Mouse (Mus musculus): ENCODE results near the gene Tmem184b.

Tmem184b gene

DNA sequence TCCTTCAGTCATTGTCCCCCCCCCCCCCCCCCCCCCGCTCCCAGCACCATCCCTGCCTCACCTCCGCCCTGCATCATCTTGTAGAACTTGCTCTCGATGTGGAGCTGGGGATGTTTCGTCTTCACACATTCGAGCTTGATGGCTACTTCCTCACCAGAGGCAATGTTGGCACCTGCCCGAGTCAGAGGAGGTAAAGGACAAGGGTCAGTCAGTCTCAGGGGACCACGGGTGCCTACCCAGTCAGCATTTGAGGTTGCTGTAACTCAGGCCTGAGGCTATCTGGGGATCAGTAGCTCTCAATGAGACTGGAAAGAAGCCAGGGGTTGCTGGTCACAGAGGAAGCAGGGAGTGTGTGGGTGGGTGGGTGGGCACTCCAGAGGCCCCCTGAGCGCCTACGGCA is 26.6 kb upstream of the Tmem184b start:
- no peak for DNase-seq (ENCODE audit: low read depth)

DNA sequence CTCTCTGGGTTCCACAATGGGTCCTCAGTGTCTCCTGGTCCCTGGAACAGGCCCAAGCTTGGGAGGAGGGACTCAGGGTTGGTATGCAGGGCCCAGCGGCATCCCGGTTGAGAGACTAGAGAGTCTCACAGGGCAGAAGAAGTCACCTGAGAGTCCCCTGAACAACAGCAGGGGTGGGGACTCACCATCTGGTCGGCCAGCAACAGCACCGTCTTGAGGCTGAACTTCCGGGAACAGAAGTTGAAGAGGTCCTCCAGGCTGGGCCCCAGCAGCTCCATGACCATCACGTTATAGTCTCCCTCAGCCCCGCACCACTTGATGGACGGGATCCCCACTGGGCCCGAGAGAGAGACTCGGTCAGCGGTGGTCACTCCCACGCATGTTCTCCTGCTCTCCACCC is 26.2 kb upstream of the Tmem184b start:
- no peak for DNase-seq (ENCODE audit: low read depth)

DNA sequence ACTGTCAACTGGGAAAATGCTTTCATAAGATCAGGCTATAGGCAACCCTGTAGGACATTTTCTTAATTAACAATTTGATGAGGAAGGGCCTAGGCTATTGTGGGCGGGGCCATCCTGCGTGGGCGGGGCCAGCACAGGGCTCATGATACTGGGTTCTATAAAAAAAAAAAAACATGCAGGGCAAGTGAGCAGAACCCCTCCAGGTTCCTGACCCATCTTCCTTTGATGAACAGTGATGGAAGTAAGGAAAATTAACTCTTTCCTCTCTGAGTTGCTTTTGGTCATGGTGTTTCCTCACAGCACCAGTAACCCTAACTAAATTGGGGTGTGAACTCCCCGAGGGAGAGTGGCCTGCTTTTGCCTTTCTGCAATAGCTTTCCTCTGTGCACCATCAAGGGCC is 25.2 kb upstream of the Tmem184b start:
- DNase-seq (ENCODE audit: low read depth), result no peak

DNA sequence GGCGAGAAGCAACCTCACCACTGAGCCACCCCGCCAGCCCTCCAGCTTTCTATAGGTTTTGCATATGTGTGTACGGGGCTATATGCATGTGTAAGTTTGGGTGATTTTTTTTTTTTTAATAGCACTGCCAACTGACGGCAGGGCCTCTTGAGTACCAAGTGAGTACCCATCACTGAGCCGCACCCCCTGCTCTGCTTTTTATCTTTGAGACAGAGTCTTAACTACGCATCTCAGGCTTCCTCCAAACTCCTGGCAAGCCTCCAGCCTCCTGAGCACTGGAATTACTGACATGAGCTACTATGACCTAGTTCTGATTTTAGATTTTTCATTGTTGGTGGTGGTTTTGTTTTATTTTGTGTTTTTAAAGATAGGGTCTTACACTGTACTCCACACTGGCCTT is 24.1 kb upstream of the Tmem184b start:
- DNase-seq (ENCODE audit: low read depth), result no peak

DNA sequence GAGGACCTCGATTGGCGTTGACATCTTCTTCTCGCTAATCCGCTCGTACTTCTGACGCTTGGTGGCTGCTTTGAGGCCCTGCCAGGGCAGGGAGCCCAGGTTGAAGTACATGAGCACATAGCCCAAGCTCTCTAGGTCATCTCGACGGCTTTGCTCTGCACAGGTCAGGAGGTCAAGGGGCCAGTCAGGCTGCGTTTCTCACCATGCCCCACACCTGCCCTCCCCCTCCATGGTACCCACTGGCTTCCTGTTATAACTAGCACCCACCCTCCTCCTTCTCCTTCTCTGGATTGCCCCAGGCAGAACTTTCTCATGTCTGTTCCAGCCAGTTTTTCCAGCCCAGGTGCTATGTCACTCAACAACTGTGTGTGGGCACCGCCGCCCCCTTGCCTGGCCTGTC is 22.1 kb upstream of the Tmem184b start:
- no peak for DNase-seq (ENCODE audit: low read depth)

DNA sequence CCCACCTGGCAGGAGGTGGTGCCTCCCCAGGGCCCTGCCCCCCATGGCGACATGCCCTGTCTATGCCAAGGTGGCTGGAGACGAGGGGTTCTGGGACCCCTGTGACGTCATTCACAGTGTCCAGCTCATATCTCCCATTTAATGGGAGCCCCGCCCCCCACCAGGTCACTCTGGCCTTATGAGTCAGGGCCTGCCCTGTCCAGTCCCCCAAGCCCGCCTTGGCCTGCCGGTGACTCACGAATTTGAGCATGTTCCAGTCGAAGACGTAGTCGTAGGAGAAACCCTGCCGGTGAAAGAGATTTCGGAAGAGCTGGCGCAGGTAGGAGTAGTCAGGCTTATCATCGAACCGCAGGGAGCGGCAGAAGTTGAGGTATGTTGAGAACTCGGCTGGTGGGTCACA is 21.2 kb upstream of the Tmem184b start:
- no peak for DNase-seq (ENCODE audit: low read depth)

DNA sequence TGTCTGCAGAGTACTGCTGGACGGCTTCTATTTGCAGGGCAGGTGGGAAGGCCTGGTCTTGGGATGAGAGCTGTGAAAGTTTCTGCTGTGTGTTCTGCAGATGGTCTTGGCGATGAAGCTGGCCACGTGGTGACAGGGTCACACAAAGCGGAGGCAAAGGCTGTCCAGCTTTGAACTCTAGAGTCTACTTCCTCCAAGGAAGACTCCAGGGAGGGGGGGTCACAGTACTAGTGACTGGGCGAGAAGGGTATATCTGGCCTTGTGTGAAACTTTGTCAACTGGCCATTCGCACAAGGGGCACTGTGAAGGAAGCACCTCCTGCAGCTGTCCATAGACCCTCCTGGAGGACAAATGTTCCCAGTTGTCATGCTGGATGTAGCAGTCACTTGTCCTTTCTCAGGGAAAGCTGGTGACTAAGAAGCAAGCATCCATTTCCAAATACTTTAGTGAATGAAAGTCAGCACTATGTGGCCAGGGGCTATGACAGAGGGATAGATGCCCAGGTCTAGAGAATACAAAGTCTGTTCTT is 19.4 kb upstream of the Tmem184b start:
- no peak for DNase-seq (ENCODE audit: low read depth)

DNA sequence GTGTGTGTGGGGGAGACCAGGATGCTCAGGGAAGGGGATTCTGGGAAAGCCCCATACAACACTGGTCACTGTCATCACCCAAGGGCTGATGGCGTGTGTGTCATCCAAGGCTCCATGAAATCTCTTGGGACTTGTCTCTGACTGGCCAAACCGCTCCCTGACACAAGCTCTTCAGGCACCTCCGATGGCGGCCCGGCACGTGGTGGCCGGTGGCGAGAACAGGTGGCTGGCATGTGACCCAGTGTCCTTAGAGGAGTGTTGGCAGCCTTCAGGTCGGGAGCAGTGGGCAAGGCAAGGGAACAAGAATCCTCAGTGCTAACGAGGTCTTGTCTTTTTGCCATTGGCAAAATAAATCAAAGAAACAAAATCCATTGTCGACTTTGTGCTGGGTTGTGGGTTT is 15.3 kb upstream of the Tmem184b start:
- no peak for DNase-seq (ENCODE audit: low read depth)

DNA sequence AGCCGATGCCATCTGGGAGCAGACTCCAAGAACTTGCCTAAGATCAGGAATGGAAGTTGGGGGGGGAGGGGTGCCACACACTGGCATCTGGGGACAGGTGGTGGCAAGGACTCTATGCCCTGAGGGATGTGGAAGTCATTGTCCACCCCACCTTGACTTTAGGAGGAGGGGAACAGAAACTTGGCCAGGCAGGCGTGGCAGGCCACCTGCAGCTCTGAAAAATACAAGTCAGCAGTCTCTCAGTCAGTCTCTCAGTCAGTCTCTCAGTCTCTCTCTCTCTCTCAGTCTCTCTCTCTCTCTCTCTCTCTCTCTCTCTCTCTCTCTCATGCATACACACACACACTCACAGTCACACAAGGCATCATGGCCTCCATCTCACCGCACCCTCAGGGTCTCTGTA is 14.9 kb upstream of the Tmem184b start:
- no peak for DNase-seq (ENCODE audit: low read depth)

DNA sequence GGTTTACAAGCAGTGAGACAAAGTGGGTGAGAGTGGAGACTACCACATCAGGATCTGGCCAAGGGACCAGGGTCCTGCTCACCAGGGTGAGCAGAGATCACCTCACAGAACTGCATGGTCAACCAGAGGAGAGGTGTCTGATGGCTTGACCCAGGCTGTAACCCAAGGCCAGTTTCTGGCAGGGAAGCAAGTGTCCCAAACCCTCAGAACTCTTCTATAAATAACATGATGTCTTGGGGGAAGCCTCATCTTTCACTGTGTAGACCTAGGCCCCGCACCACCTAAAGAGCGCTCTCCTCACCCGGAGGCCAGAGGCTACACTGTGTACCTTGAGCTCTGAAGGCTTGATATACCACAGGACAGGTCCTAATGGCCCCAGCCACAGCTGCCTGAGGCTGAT is 14.0 kb upstream of the Tmem184b start:
- DNase-seq (ENCODE audit: low read depth), result no peak

DNA sequence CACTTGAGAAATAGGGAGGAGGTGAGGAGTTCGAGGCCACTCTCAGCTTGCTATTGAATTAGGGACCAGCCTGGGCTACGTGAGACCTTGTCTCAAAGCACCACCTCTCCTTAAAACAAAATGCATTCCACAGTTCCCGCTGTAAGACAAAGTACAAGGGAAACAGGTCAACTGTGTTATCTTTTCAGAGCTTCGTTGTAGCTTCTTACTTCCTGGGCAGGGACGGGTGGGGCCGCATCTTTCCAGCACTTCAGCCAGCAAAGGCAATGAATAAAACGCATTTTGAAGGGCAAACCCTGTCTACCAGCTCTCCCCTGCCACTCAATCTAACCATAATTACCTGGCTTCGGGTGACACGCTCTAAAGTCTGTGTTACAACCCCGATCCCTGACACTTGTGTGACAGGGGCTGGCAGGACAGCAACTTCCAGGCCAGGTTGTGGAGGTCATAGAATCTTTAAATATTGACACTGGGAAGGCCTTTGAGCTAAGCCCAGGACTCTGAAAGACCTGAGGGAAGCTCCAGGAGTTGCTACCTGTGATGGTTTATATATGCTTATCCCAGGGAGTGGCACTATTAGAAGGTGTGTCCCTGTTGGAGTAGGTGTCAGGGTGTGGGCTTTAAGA is 13.2 kb upstream of the Tmem184b start:
- DNase-seq (ENCODE audit: low read depth), result no peak

DNA sequence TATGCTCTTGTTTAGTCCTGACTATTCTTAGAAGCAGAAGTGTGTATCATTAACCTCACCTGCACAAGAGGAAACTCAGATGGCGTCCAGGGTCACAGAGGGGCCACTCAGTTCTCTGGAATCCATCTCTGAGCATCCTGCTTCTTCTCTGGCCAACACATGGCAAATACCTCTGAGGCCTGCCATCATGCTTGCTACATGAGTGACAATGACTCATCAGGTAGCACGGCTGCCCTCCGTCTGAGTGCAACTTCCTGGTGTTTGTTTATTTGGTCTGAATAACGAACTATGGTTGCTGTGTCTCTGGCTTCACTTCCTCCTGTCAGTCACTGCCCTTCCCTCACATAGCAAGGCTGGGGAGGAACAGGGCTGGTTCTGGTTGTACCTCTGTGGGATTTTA is 11.1 kb upstream of the Tmem184b start:
- no peak for DNase-seq (ENCODE audit: low read depth)

DNA sequence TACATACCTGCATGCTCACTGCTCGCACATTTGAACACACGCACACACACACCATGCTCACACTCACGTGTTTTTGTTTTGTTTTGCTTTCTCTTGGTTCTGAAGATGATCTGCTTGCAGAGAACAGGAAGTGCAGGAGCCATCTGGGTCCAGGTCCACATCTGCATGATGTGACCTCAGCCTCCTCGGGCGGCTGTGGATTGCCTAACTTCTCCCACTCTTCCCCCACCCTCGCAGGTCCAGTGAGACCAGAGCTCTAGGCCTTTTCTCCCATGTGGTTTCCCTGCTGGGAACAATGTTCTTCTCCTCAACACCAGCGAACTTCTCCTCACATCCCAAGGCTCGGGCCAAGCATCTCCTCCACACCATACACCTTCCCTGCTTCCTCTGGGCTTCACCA is 10.4 kb upstream of the Tmem184b start:
- DNase-seq (ENCODE audit: low read depth), result no peak

DNA sequence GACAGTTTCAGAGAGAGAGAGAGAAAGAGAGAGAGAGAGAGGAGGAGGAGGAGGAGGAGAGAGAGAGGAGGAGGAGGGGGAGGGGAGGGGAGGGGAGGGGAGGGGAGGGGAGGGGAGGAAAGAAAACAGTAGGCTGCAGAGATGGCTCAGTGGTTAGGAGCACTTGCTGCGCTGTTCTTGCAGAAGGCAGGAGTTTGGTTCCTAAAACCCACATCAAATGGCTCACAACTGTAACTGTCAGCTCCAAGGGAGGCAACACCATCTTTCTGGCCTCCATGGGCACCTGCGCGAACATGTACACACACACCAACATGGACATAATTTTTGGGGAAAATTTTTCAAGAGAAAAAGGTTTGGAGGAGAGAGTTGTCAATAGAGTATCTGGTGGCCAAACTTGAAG is 9.8 kb upstream of the Tmem184b start:
- DNase-seq (ENCODE audit: low read depth), result no peak

DNA sequence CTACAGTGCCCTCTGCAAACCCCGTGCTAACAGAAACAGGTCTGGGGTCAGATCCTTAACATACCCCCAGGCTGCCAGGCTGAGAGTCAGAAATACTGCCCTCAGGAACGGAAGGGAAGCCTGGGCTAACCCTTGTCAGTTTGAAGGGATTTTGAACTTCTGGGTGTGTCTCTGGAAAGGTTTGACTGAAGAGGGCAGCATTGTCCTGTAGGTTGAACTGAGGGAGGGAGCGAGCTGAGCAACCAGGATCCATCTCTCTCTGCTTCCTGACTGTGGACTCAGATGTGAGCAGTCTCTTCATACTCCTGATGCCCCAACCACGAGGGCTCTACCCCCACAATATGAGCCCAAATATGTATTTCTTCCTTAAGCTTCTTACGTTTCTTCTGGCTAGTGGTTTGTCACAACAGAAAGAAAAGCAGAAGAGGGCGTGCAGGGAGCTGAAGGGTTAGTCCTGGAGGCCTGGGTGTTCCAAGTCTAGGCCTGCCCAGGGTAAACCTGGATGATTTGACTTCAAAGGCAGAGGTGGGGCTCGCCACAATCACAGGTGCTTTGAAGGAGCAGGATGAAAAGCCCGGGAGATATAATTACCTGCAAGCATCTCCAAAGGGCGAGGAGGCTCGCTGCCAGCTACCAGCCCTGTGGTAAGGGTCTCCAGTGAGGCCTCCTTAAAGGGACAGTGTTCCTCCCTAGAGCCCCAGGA is 8.1 kb upstream of the Tmem184b start:
- DNase-seq (ENCODE audit: low read depth), result no peak

DNA sequence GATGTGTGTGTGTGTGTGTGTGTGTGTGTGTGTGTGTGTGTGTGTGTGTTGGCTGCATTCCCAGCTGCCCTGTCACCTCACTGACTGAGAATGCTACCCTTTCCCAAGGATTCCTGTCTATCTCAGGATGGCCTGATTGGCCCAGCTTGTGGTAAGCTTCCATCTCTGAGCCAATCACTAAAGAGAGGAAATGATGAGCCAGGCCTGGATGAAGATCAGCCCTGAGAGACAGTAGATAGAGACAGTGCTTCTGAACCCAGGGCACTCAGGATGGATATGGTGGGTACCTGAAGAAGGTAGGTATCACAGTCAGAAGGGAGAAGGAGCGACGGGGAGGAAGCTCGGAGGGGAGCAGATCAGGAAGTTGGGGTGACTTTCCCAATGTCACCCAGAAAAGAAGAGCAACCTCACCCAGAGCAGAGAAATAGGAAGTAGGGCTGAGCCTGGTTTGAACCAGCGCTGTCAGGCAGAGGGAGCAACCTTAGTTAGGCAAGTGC is 5.8 kb upstream of the Tmem184b start:
- DNase-seq (ENCODE audit: low read depth), result no peak

DNA sequence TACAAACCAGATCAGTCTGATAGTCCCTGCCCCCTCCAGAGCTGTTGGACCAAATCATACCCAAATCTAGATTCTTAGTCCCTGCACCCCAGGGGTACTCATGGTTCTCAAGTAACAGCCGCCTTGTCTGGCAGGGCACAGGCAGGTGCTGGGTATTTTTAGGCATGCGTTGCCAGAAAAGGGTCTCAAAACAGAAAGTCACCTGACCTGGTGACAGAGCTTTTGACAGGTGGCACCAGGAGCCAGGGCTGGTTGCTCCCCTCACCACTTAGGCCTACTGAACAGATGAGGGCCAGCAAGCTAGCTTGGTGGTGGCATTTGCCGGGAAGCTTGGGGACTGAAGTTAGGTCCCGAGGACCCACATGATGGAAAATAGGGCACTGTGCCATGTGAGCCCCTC is 3.2 kb upstream of the Tmem184b start:
- no peak for DNase-seq (ENCODE audit: low read depth)

DNA sequence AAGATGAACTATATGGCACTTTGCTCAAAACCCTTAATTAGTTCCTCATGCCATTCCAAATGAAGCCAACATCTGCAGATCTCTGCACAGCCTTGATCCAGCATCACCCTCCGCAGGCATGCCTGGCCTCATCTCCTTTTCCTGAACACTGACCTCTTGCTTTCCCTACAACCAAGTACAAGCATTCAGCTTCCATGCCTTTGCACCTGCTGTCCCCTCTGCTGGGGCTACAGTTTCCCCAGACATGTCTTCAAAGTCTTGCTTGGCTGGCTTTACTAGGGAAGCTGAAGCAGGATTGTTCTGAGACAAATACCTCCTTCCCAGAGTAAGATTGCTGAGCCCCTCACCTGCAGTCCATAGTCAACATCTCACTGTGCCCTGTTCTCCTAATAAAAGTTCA is 908 bp upstream of the Tmem184b start:
- DNase-seq (ENCODE audit: low read depth), result no peak

DNA sequence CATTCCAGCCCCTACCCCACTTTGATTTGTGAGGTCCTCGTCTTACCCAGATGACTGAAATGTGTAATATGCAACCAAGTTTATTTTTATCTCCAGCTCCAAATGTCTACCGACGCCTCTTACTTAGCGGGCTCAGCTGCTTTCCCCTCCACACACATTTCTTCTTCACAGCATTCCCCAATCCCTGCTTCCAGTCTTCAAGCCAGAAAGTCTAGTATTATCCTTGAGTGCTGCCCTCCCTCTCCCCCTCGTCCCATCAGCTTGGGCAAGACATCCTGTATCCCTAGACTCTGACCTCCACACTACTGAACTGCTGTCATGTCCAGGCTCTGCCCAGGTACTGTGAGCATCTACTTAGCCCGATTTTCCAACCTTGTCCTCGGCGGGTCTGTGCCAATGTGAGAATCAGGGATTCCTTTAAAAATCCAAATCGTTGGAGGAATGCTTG is 418 bp upstream of the Tmem184b start:
- DNase-seq (ENCODE audit: low read depth), result no peak

DNA sequence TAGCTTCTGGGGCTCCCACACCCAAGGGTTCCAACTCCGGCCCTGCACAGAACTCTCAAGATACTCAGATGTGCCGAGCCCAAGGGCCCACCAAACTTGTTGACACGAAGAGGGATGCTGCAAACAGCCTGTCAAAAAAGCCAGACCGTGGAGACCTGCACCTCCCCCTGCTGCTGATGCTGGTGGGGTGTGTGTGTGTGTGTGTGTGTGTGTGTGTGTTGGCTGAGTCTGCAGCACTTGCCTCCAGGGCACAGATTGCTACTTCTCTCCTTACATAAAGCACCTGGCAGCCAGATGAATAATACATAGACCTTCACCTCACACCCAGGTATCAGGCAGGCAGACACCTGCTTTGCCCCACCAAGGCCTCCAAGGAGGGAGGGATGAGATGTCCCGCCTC is 1.2 kb downstream of the Tmem184b start:
- no peak for DNase-seq (ENCODE audit: low read depth)

DNA sequence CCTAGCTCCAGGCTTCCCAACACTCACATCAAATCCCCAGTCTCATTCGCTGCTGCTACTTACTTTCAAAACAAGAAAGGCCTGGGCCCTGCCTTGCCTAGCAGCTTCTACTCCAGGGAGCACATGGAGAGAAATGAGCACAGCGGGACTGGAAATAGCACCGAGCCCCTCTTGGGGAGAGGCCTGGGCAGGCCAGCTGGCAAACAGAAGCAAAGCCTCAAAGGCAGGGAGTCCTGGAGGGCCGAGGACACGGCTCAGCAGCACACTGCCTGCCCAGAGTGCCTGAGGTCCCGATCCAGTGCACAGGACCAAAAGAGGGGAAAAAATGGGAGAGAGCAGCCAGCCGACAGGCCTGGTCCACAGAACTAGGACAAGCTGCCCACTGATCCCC is 2.4 kb downstream of the Tmem184b start:
- DNase-seq (ENCODE audit: low read depth), result no peak

DNA sequence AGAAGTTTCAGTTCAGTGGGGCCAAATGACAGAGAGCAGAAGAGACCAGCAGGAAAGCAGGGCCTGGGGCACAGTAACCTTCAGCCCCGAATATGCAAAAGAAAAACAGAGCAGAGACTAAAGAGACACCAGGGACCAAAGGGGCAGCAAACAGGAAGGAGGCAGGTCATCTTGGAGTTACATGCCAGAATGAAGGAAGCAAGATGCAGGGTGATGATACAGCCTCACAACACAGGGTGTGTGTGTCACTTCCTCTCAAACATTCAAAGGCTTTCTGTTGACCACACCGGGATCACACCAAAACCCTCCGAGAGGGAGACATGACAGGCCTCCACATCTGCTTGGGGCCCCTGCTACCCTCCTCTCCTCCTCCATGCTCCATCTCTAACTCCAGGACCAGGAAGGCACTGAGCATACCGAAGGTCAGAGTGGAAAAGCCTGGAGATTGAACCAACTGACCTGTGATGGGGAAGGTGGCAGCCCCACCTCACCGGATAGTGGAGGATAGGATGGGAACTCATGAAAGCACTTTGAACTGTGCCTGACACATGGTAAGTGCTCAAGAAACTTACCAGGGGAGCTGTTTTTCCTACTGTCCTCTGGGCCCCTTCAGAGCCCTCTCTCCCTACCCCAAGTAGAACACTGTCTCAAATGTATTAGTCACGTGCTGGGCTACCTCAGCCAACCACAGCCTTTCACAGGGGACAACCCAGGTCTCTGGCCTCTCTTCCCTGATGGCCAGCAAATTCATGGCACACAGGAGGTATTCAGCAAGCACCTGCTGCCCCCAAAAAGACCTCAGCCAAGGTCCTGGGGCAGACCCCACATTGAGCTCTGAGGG is 3.0 kb downstream of the Tmem184b start:
- DNase-seq (ENCODE audit: low read depth), result no peak
